Mouse (Mus musculus) brown adipose tissue, adult 24 weeks (tissue): Measurements from ENCODE around the gene Rfx1. TPM values are rescaled to one million over a fixed set of nuclear protein-coding genes. Genes with fewer than 3 reads are reported as not detected.

Experiments
- H3K27ac ChIP-seq: fragments of 200-500 bp; replicated peaks from 2 replicates; pipeline ENCODE4 v1.5.1; 2012; ENCODE audit warnings: low read depth, mild to moderate bottlenecking, low read length
- H3K4me1 ChIP-seq: fragments of 200-500 bp; 2 replicates; pipeline ENCODE4 v1.6.1; 2012; ENCODE audit warnings: low read length, mixed read lengths; ENCODE audit not compliant: control insufficient read depth, insufficient read depth, insufficient read length
- H3K4me3 ChIP-seq: fragments of 200-500 bp; 2 replicates; pipeline ENCODE4 v1.5.1; 2012; ENCODE audit warnings: low read depth, mild to moderate bottlenecking, low read length, moderate library complexity; ENCODE audit not compliant: insufficient read depth
- polyA plus RNA-seq: library from polyadenylated mRNA; stranded (reverse); fragments of >200 nt; gene quantifications from 2 replicates; pipeline ENCODE4 v1.2.4, GENCODE M21; 2012; ENCODE audit not compliant: missing spikeins, insufficient read depth, insufficient read length

Gene Rfx1
- polyA plus RNA-seq, 1 experiment = 2.7 TPM

GRCm38 (mm10) chr8:84130806-84131205, 64.2 kb downstream of the Rfx1 start:
- no peak overlapping the region for H3K4me3 ChIP-seq

GRCm38 (mm10) chr8:84132225-84132624, 65.6 kb downstream of the Rfx1 start:
- Histone ChIP-seq H3K4me1 (no peaks in the 10 kb centered on the region), H3K27ac (no peak overlapping the region), H3K4me3 (no peak overlapping the region)

More at GRCm38 (mm10) chr8:84130806-84131205, 64.2 kb downstream of the Rfx1 start:
- no peak overlapping the region for H3K27ac ChIP-seq
- no peaks in the 10 kb centered on the region for H3K4me1 ChIP-seq

DNA sequence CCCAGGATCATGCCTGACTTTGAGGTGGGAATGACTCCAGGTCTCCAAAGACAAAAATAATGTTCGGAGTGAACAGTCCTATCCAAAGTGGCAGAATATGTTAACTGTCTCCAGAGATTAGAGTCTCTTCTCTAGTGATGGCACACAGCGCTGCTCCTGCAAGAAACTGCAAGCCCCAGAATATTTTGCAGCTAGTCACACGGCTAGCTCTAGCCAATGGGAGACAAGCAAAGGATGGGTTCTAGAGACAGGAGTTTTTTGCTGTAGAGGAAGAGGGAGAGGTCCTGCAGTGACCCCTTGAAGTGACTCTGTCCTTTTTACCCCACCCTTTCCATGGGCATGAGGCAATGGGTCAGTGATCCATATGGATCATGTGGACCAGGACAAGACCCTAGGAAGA, 71.2 kb downstream of the Rfx1 start:
- Histone ChIP-seq H3K4me3 (no peak overlapping the region), H3K27ac (no peak overlapping the region), H3K4me1 (no peaks in the 10 kb centered on the region)

GRCm38 (mm10) chr8:84140838-84141237, 74.2 kb downstream of the Rfx1 start:
- Histone ChIP-seq H3K27ac (no peak overlapping the region), H3K4me1 (no peaks in the 10 kb centered on the region), H3K4me3 (no peak overlapping the region)

GRCm38 (mm10) chr8:84144636-84145245, 78.1 kb downstream of the Rfx1 start:
- Histone ChIP-seq H3K27ac (no peak overlapping the region), H3K4me3 (no peak overlapping the region), H3K4me1 (peaks cover 6% of the 10 kb centered on the region)

Other genes starting within 250 kb of the Rfx1 start
- 1.5 and 1.6 TPM in 2 replicates for gene Adgrl1, start 166.7 kb upstream of the Rfx1 start, polyA plus RNA-seq
- 0.79 and 0.99 TPM in 2 replicates for gene Gm10644, start 111.6 kb upstream of the Rfx1 start, polyA plus RNA-seq
- gene Asf1b, start 111.3 kb upstream of the Rfx1 start, polyA plus RNA-seq = 3.3 and 3.8 TPM in 2 replicates
- gene Prkaca, start 93.8 kb upstream of the Rfx1 start, polyA plus RNA-seq = 270 and 332 TPM in 2 replicates
- 12.0 and 12.4 TPM in 2 replicates for gene Samd1, start 69.2 kb upstream of the Rfx1 start, polyA plus RNA-seq
- gene 1700067K01Rik, start 65.3 kb upstream of the Rfx1 start, polyA plus RNA-seq = not detected in 2 replicates
- gene 2210011C24Rik, start 54.7 kb upstream of the Rfx1 start, polyA plus RNA-seq = not detected in 2 replicates
- gene Palm3, start 45.4 kb upstream of the Rfx1 start, polyA plus RNA-seq = not detected in 2 replicates
- not detected in 2 replicates for gene Il27ra, start 24.2 kb upstream of the Rfx1 start, polyA plus RNA-seq
- gene Rln3, start 21.8 kb upstream of the Rfx1 start, polyA plus RNA-seq = not detected in 2 replicates
- 1.7 and 2.2 TPM in 2 replicates for gene Gm10643, start 1.7 kb upstream of the Rfx1 start, polyA plus RNA-seq
- 3.9 TPM in 2 replicates for gene Dcaf15, start 37.9 kb downstream of the Rfx1 start, polyA plus RNA-seq
- gene Podnl1, start 59.2 kb downstream of the Rfx1 start, polyA plus RNA-seq = not detected in 2 replicates
- 6.8 and 7.1 TPM in 2 replicates for gene Cc2d1a, start 81.1 kb downstream of the Rfx1 start, polyA plus RNA-seq
- 0.79 TPM in 1 of 2 replicates, not detected in the other for gene 4930432K21Rik, start 81.2 kb downstream of the Rfx1 start, polyA plus RNA-seq
- not detected in 2 replicates for gene Nanos3, start 118.4 kb downstream of the Rfx1 start, polyA plus RNA-seq
- 2.7 and 2.8 TPM in 2 replicates for gene Zswim4, start 170.2 kb downstream of the Rfx1 start, polyA plus RNA-seq
- gene D8Ertd738e, start 182.9 kb downstream of the Rfx1 start, polyA plus RNA-seq = 245 and 259 TPM in 2 replicates
- 12.9 and 13.0 TPM in 2 replicates for gene Mri1, start 190.5 kb downstream of the Rfx1 start, polyA plus RNA-seq
- gene Ccdc130, start 203.5 kb downstream of the Rfx1 start, polyA plus RNA-seq = 6.9 and 8.5 TPM in 2 replicates